ENCODE assay signal across 16 mouse cellular contexts in the genomic region with DNA sequence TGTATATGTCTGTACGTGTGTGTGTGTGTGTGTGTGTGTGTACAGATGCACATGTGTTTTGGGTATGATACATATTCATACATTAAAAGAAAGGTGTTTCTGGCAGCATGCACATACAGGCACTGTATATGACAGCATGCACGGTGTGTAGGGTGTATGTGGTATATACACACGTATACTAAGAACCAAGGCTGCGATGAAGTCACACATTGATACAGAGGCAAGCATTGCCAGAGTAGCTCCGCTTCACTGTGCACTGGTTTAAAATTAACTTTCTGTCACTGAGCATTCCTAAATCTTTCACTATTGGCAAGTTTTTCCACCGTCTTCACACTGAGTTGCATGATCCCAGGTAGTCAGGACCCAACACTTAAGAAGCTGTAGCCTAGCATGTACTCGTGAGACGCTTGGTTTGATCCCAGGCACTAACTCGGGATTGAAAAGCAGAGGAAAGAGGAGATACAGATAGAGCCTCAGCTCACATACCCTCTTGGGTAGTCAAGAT.
"Had no signal": no experiment of that assay in that cellular context is flagged by ENCODE, and none has a peak within 500 bp of the region (broad histone marks: within the 10 kb centered on the region; RNA-seq: fewer than 3 reads in every experiment).

No protein-coding gene starts in this region.

- H3K9me3 ChIP-seq: hindbrain, embryonic 15.5 days; limb, embryonic 12.5 days; limb, embryonic 15.5 days had no signal

- H3K36me3 ChIP-seq: hindbrain, embryonic 15.5 days; limb, embryonic 12.5 days; limb, embryonic 15.5 days had no signal

- DNase-seq: layer of hippocampus, adult 9-11 months; layer of hippocampus, postnatal 36 days; lung, adult 18-20 months; lung, postnatal 10 days; lung, postnatal 4 days; midbrain, embryonic 14.5 days; thymus, adult 18-20 months; thymus, postnatal 36 days had no signal

- ATAC-seq: intestine, postnatal 0 days had no signal

- H3K4me3 ChIP-seq: hindbrain, embryonic 15.5 days; layer of hippocampus, adult 2 months; left cerebral cortex, adult 2 months; limb, embryonic 12.5 days; limb, embryonic 15.5 days had no signal

- H3K27me3 ChIP-seq: hindbrain, embryonic 15.5 days; limb, embryonic 15.5 days had no signal

- H3K27ac ChIP-seq: hindbrain, embryonic 15.5 days; layer of hippocampus, adult 2 months; left cerebral cortex, adult 2 months; limb, embryonic 12.5 days; limb, embryonic 15.5 days; liver, embryonic 14.5 days had no signal

- H3K9ac ChIP-seq: hindbrain, embryonic 15.5 days; limb, embryonic 12.5 days; limb, embryonic 15.5 days; liver, embryonic 14.5 days had no signal

- H3K4me1 ChIP-seq: hindbrain, embryonic 15.5 days had no signal

- H3K4me2 ChIP-seq: hindbrain, embryonic 15.5 days; limb, embryonic 12.5 days; limb, embryonic 15.5 days; midbrain, embryonic 11.5 days had no signal
